Mouse (Mus musculus) erythroblast, adult 5-6 weeks (primary cell): ENCODE data around the gene Rsg1. TPM values are rescaled to one million over a fixed set of nuclear protein-coding genes. Genes with fewer than 3 reads are reported as not detected.

Experiments used
- ATAC-seq: replicated peaks from 2 replicates; pipeline ENCODE4 v1.8.0; 2016; ENCODE audit warnings: moderate number of reproducible peaks, mild to moderate bottlenecking, moderate TSS enrichment, inconsistent platforms; ENCODE audit not compliant: poor library complexity, low FRiP score, severe bottlenecking
- total RNA-seq, 2 experiments: library from RNA; stranded (forward) in 1 of 2; stranded (reverse) in 1 of 2; fragments of 150-400 nt in 1 of 2; fragments of 200-764, 138-1000 nt in 1 of 2; gene quantifications; 2 replicates each; pipeline versions ENCODE4 v1.2.3 to v1.2.4; 2015 to 2017; ENCODE audit warnings: low replicate concordance in 2 of 2

Rsg1 gene
- total RNA-seq, 2 experiments from 2014 or later = not detected

- ATAC-seq = no peak
Observed at GRCm38 (mm10) chr4:141270201-141270940, 56.6 kb downstream of the Rsg1 start.

- no peak for ATAC-seq
Observed at GRCm38 (mm10) chr4:141271228-141271627, 57.5 kb downstream of the Rsg1 start.

- no peak for ATAC-seq
Observed at GRCm38 (mm10) chr4:141271721-141272120, 58.0 kb downstream of the Rsg1 start.

GRCm38 (mm10) chr4:141272878-141273277 is 59.1 kb downstream of the Rsg1 start:
- ATAC-seq = peak; percentile 44

GRCm38 (mm10) chr4:141273296-141273695 is 59.5 kb downstream of the Rsg1 start:
- ATAC-seq = peak; percentile 87

DNA sequence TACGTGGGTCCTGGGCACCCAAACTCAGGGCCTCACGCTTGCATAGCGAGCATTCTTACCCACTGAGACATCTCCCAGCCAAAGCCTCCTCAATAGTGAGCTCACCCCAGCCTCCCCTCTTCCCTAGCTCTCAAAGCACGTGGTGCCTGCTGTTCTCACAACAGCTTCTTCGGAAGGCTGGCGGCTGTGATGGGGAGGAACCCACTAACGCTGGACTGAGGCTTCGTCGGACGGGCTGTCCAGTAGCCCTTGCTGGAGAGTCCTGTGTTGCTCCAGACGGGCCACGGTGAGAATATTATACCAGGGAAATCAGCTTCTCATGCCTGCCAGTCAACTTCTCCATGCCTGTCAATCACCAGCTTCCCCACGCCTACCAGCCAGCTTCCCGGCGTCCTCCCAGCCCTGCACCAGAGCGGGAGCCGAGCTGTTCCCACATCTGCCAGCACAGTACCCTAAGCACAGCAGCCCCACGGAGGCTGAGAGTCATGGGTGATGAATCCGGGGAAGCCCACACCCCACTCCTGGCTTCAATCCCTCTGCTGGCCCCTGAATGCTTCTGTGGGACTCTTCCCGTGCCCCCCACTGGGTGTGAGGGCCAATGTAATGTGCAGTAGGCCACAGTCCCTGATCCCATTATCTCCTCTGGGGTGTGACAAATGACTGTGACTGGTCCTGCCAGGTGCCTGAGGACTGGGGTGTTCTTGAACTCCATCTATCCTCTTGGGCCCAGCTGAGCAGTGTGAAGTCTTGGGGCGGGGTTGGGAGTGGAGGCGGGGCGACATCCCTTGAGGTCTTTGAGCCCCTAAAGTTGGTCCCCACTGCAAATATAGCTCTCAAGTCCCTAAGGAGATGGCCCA is 61.0 kb downstream of the Rsg1 start:
- no peak for ATAC-seq

Other genes with a start within 250 kb of the Rsg1 start
- 6.7 and 10.0 TPM in 2 replicates for gene Atp13a2, start 227.1 kb upstream of the Rsg1 start, total RNA-seq (2015; ENCODE audit: low replicate concordance)
- gene Atp13a2, start 227.1 kb upstream of the Rsg1 start, total RNA-seq (2017; ENCODE audit: low replicate concordance) = 4.9 and 5.9 TPM in 2 replicates
- gene Mfap2, start 203.5 kb upstream of the Rsg1 start, total RNA-seq (2015; ENCODE audit: low replicate concordance) = not detected in 2 replicates
- gene Mfap2, start 203.5 kb upstream of the Rsg1 start, total RNA-seq (2017; ENCODE audit: low replicate concordance) = not detected in 2 replicates
- gene Crocc, start 153.4 kb upstream of the Rsg1 start, total RNA-seq (2015; ENCODE audit: low replicate concordance) = not detected in 2 replicates
- gene Crocc, start 153.4 kb upstream of the Rsg1 start, total RNA-seq (2017; ENCODE audit: low replicate concordance) = 0.34 and 4.9 TPM in 2 replicates
- 41.0 and 58.6 TPM in 2 replicates for gene Necap2, start 135.6 kb upstream of the Rsg1 start, total RNA-seq (2015; ENCODE audit: low replicate concordance)
- 68.0 and 75.4 TPM in 2 replicates for gene Necap2, start 135.6 kb upstream of the Rsg1 start, total RNA-seq (2017; ENCODE audit: low replicate concordance)
- not detected in 2 replicates for gene Spata21, start 125.6 kb upstream of the Rsg1 start, total RNA-seq (2015; ENCODE audit: low replicate concordance)
- gene Spata21, start 125.6 kb upstream of the Rsg1 start, total RNA-seq (2017; ENCODE audit: low replicate concordance) = not detected in 2 replicates
- gene Szrd1, start 74.2 kb upstream of the Rsg1 start, total RNA-seq (2015; ENCODE audit: low replicate concordance) = 12.1 and 19.0 TPM in 2 replicates
- 11.8 and 17.4 TPM in 2 replicates for gene Szrd1, start 74.2 kb upstream of the Rsg1 start, total RNA-seq (2017; ENCODE audit: low replicate concordance)
- 43.2 and 49.3 TPM in 2 replicates for gene Fbxo42, start 66.0 kb upstream of the Rsg1 start, total RNA-seq (2015; ENCODE audit: low replicate concordance)
- gene Fbxo42, start 66.0 kb upstream of the Rsg1 start, total RNA-seq (2017; ENCODE audit: low replicate concordance) = 54.4 and 64.7 TPM in 2 replicates
- not detected in 2 replicates for gene Arhgef19, start 25.5 kb downstream of the Rsg1 start, total RNA-seq (2015; ENCODE audit: low replicate concordance)
- gene Arhgef19, start 25.5 kb downstream of the Rsg1 start, total RNA-seq (2017; ENCODE audit: low replicate concordance) = not detected in 2 replicates
- not detected in 2 replicates for gene Epha2, start 87.3 kb downstream of the Rsg1 start, total RNA-seq (2015; ENCODE audit: low replicate concordance)
- 0.14 TPM in 1 of 2 replicates, not detected in the other for gene Epha2, start 87.3 kb downstream of the Rsg1 start, total RNA-seq (2017; ENCODE audit: low replicate concordance)
- not detected in 2 replicates for gene Fam131c, start 154.3 kb downstream of the Rsg1 start, total RNA-seq (2015; ENCODE audit: low replicate concordance)
- gene Fam131c, start 154.3 kb downstream of the Rsg1 start, total RNA-seq (2017; ENCODE audit: low replicate concordance) = not detected in 2 replicates
- gene Clcnka, start 184.8 kb downstream of the Rsg1 start, total RNA-seq (2015; ENCODE audit: low replicate concordance) = not detected in 2 replicates
- gene Clcnka, start 184.8 kb downstream of the Rsg1 start, total RNA-seq (2017; ENCODE audit: low replicate concordance) = not detected in 2 replicates
- not detected in 2 replicates for gene Clcnkb, start 202.1 kb downstream of the Rsg1 start, total RNA-seq (2015; ENCODE audit: low replicate concordance)
- not detected in 2 replicates for gene Clcnkb, start 202.1 kb downstream of the Rsg1 start, total RNA-seq (2017; ENCODE audit: low replicate concordance)
- gene Hspb7, start 206.8 kb downstream of the Rsg1 start, total RNA-seq (2015; ENCODE audit: low replicate concordance) = not detected in 2 replicates
- not detected in 2 replicates for gene Hspb7, start 206.8 kb downstream of the Rsg1 start, total RNA-seq (2017; ENCODE audit: low replicate concordance)
- gene Srarp, start 222.1 kb downstream of the Rsg1 start, total RNA-seq (2015; ENCODE audit: low replicate concordance) = not detected in 2 replicates
- gene Srarp, start 222.1 kb downstream of the Rsg1 start, total RNA-seq (2017; ENCODE audit: low replicate concordance) = 0.70 TPM in 1 of 2 replicates, not detected in the other
- gene Zbtb17, start 230.7 kb downstream of the Rsg1 start, total RNA-seq (2015; ENCODE audit: low replicate concordance) = 6.3 TPM in 1 of 2 replicates, not detected in the other
- 2.6 and 4.3 TPM in 2 replicates for gene Zbtb17, start 230.7 kb downstream of the Rsg1 start, total RNA-seq (2017; ENCODE audit: low replicate concordance)